Comparison of ENCODE assay signal across 11 mouse cellular contexts in the genomic region with DNA sequence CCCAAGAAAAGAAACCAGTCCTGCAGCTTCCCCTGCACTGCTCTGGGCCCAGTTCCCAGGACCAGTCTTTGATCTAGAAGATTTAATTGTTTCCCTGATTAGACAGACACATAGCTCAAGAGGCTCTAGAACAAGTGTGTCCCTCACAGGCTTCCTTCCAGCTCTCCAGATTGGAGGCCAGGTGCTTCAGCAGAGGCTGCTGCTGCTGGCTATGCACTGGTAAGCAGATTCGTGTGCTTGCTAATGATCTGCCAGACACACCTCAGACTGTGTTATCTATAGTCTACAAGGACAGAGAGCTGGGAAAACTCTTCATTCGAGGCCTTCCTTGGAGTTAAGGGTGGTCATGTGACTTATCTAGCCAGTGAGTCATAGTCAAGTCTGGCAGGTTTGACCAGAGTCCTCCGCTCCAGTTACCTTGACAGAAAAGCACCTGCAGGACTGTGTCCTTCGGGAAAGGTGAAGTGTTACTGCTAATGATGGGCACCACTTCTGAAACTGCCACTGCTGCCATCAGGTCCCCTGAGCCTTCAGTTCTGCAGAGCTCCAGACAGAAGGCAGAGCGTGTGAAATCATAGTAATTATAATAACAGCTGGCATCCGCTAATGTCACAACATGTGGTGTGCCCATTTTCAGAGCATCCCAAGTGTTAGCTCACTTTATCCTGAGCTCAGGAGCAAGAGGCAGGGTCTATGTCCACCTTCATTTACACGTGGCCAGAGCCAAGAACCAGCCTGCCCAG. TPM values are rescaled to one million over a fixed set of nuclear protein-coding genes. Genes with fewer than 3 reads are reported as not detected.
A peak's percentile ranks its signal among the peaks of the same experiment; 100 is the strongest.
DNase-seq lines count a peak whose midpoint lies in the region; ATAC-seq and TF ChIP-seq lines count a peak whose summit lies in the region.
"Had no signal": no experiment of that assay in that cellular context is flagged by ENCODE, and none has a peak within 500 bp of the region (broad histone marks: within the 10 kb centered on the region; RNA-seq: fewer than 3 reads in every experiment).

No protein-coding gene starts in this region.

- no peak overlapping the region for H3K4me2 ChIP-seq in forebrain, embryonic 15.5 days (replicated peaks)
- no peak overlapping the region for H3K4me2 ChIP-seq in forebrain, embryonic 13.5 days
- H3K4me2 ChIP-seq in neural tube, embryonic 13.5 days = no peak overlapping the region
- H3K4me2 ChIP-seq in kidney, postnatal 0 days (ENCODE audit: low read length) = no peak overlapping the region
- no peak overlapping the region for H3K4me2 ChIP-seq in stomach, postnatal 0 days (replicated peaks; ENCODE audit: low read depth)
- H3K4me2 ChIP-seq: limb, embryonic 13.5 days; midbrain, embryonic 12.5 days had no signal

- no peak overlapping the region for H3K4me3 ChIP-seq in forebrain, embryonic 15.5 days
- no peak overlapping the region for H3K4me3 ChIP-seq in forebrain, embryonic 13.5 days
- H3K4me3 ChIP-seq in neural tube, embryonic 13.5 days = no peak overlapping the region
- no peak overlapping the region for H3K4me3 ChIP-seq in kidney, postnatal 0 days (replicated peaks; ENCODE audit: low read depth, low read length)
- H3K4me3 ChIP-seq in stomach, postnatal 0 days (ENCODE audit: low read depth, low read length) = no peak overlapping the region
- H3K4me3 ChIP-seq: limb, embryonic 13.5 days; midbrain, embryonic 12.5 days had no signal

- WGBS in forebrain, embryonic 15.5 days = 71% methylated on average over 7 of the region's 7 CpGs
- 69% methylated on average over 7 of the region's 7 CpGs for WGBS in forebrain, embryonic 13.5 days
- WGBS in neural tube, embryonic 13.5 days = 70% methylated on average over 7 of the region's 7 CpGs
- WGBS in kidney, postnatal 0 days = 61% methylated on average over 7 of the region's 7 CpGs
- 51% methylated on average over 7 of the region's 7 CpGs for WGBS in stomach, postnatal 0 days

- peak overlapping the region; percentile 25; the same call in 1 of the 2 replicates for H3K27ac ChIP-seq in forebrain, embryonic 15.5 days (replicated peaks)
- no peak overlapping the region for H3K27ac ChIP-seq in forebrain, embryonic 13.5 days
- H3K27ac ChIP-seq in neural tube, embryonic 13.5 days (replicated peaks) = 0 out of 2 replicates have a peak overlapping the region, but pooled peaks have one; percentile 3
- peak overlapping the region; percentile 71 for H3K27ac ChIP-seq in kidney, postnatal 0 days
- H3K27ac ChIP-seq in stomach, postnatal 0 days (replicated peaks) = peak overlapping the region; percentile 67
- H3K27ac ChIP-seq: limb, embryonic 13.5 days; midbrain, embryonic 12.5 days had no signal

- H3K9ac ChIP-seq in forebrain, embryonic 15.5 days (replicated peaks) = no peak overlapping the region
- no peak overlapping the region for H3K9ac ChIP-seq in forebrain, embryonic 13.5 days
- no peak overlapping the region for H3K9ac ChIP-seq in neural tube, embryonic 13.5 days
- no peak overlapping the region for H3K9ac ChIP-seq in kidney, postnatal 0 days (ENCODE audit: low read depth, low read length)
- no peak overlapping the region for H3K9ac ChIP-seq in stomach, postnatal 0 days (ENCODE audit: low read length)
- H3K9ac ChIP-seq: limb, embryonic 13.5 days; midbrain, embryonic 12.5 days had no signal

- no peaks in the 10 kb centered on the region for H3K36me3 ChIP-seq in forebrain, embryonic 15.5 days
- H3K36me3 ChIP-seq in forebrain, embryonic 13.5 days (ENCODE audit: poor library complexity, severe bottlenecking) = no peaks in the 10 kb centered on the region
- H3K36me3 ChIP-seq in neural tube, embryonic 13.5 days = no peaks in the 10 kb centered on the region
- H3K36me3 ChIP-seq in kidney, postnatal 0 days (ENCODE audit: insufficient read depth, low read length) = no peaks in the 10 kb centered on the region
- H3K36me3 ChIP-seq in stomach, postnatal 0 days (ENCODE audit: control insufficient read depth, insufficient read depth, low read length) = no peaks in the 10 kb centered on the region
- H3K36me3 ChIP-seq: limb, embryonic 13.5 days; midbrain, embryonic 12.5 days had no signal

- H3K4me1 ChIP-seq in forebrain, embryonic 15.5 days = peaks cover 34% of the 10 kb centered on the region
- peaks cover 26% of the 10 kb centered on the region for H3K4me1 ChIP-seq in forebrain, embryonic 13.5 days
- H3K4me1 ChIP-seq in neural tube, embryonic 13.5 days (replicated peaks) = peaks cover 41% of the 10 kb centered on the region
- peaks cover 24% of the 10 kb centered on the region for H3K4me1 ChIP-seq in kidney, postnatal 0 days (replicated peaks; ENCODE audit: insufficient read depth, low read length)
- H3K4me1 ChIP-seq in stomach, postnatal 0 days (replicated peaks; ENCODE audit: control insufficient read depth, insufficient read depth) = peaks cover 16% of the 10 kb centered on the region

- ATAC-seq in forebrain, embryonic 15.5 days (replicated peaks) = no peak
- ATAC-seq in forebrain, embryonic 13.5 days = no peak
- ATAC-seq in neural tube, embryonic 13.5 days (ENCODE audit: low read depth) = no peak
- peak; percentile 75; the same call in 1 of the 2 replicates for ATAC-seq in kidney, postnatal 0 days (replicated peaks; ENCODE audit: low FRiP score, low read depth)
- ATAC-seq in stomach, postnatal 0 days (ENCODE audit: low FRiP score, low TSS enrichment) = peak; percentile 80
- ATAC-seq in monocyte, adult 5-6 weeks (replicated peaks; ENCODE audit: insufficient number of reproducible peaks, low FRiP score, low TSS enrichment, poor library complexity, severe bottlenecking) = no peak

- no peak for TF ChIP-seq CTCF in kidney, postnatal 0 days (IDR thresholded peaks at IDR 0.05; ENCODE audit: low read depth)
- TF ChIP-seq CTCF in stomach, postnatal 0 days (IDR thresholded peaks at IDR 0.05; ENCODE audit: low read depth) = no peak

- no peak for TF ChIP-seq EP300 in stomach, postnatal 0 days (optimal IDR thresholded peaks at IDR 0.05)

- H3K27me3 ChIP-seq in forebrain, embryonic 15.5 days = no peaks in the 10 kb centered on the region
- no peaks in the 10 kb centered on the region for H3K27me3 ChIP-seq in forebrain, embryonic 13.5 days
- H3K27me3 ChIP-seq in neural tube, embryonic 13.5 days = no peaks in the 10 kb centered on the region
- H3K27me3 ChIP-seq in kidney, postnatal 0 days (ENCODE audit: insufficient read depth, low read length) = no peaks in the 10 kb centered on the region
- H3K27me3 ChIP-seq in stomach, postnatal 0 days (ENCODE audit: control insufficient read depth, insufficient read depth, low read length) = no peaks in the 10 kb centered on the region
- H3K27me3 ChIP-seq: limb, embryonic 13.5 days; midbrain, embryonic 12.5 days had no signal

- H3K9me3 ChIP-seq in forebrain, embryonic 15.5 days = no peaks in the 10 kb centered on the region
- H3K9me3 ChIP-seq in forebrain, embryonic 13.5 days (replicated peaks) = no peaks in the 10 kb centered on the region
- no peaks in the 10 kb centered on the region for H3K9me3 ChIP-seq in neural tube, embryonic 13.5 days
- no peaks in the 10 kb centered on the region for H3K9me3 ChIP-seq in kidney, postnatal 0 days (replicated peaks; ENCODE audit: low read length)
- no peaks in the 10 kb centered on the region for H3K9me3 ChIP-seq in stomach, postnatal 0 days (ENCODE audit: control insufficient read depth, low read length)
- H3K9me3 ChIP-seq: limb, embryonic 13.5 days; midbrain, embryonic 12.5 days had no signal

- DNase-seq in neural tube, embryonic 10.5 days (ENCODE audit: extremely low spot score, low spot score) = no peak
- DNase-seq in kidney, postnatal 0 days (ENCODE audit: low spot score) = peak; percentile 40
- peak; percentile 73 for DNase-seq in stomach, postnatal 0 days (ENCODE audit: low spot score)
- DNase-seq in frontal cortex, postnatal 14 days (ENCODE audit: low spot score in 2 of 2) = no peak
- DNase-seq: gastrocnemius, postnatal 25 days had no signal

RNA-seq across cellular contexts. Expression of a gene that starts 48.7 kb away (rescaled TPM):
- 15.0 and 16.5 TPM in 2 replicates for polyA plus RNA-seq in forebrain, embryonic 15.5 days (2015; fragmentation: Nextera tagmentation; extraction: Ambion mirVana)
- polyA plus RNA-seq in forebrain, embryonic 13.5 days (2015; fragmentation: Nextera tagmentation; extraction: Ambion mirVana) = 9.1 and 15.4 TPM in 2 replicates
- polyA plus RNA-seq in neural tube, embryonic 13.5 days (2015; fragmentation: Nextera tagmentation; extraction: Ambion mirVana) = 16.7 and 16.8 TPM in 2 replicates
- 8.3 and 10.2 TPM in 2 replicates for polyA plus RNA-seq in kidney, postnatal 0 days (2015; fragmentation: Nextera tagmentation; extraction: Ambion mirVana)
- 9.7 TPM in 2 replicates for polyA plus RNA-seq in stomach, postnatal 0 days (2015; fragmentation: Nextera tagmentation; extraction: Ambion mirVana)
- total RNA-seq in monocyte, adult 5-6 weeks (2017) = 12.2 to 30.0 TPM (median 15.8 TPM) in 3 replicates

Comparison
In these comparisons a context has a peak if more than half of its experiments do, and no peak if none do; other contexts are left out.
1. ATAC-seq: peak in kidney, postnatal 0 days (single experiment) and stomach, postnatal 0 days (single experiment); none in forebrain, embryonic 15.5 days (single experiment), forebrain, embryonic 13.5 days (single experiment), neural tube, embryonic 13.5 days (single experiment) and monocyte, adult 5-6 weeks (single experiment).
2. DNase-seq: peak in kidney, postnatal 0 days (single experiment) and stomach, postnatal 0 days (single experiment); none in neural tube, embryonic 10.5 days (single experiment) and frontal cortex, postnatal 14 days (0 of 2).